Mouse (Mus musculus): ENCODE results near the gene Sipa1l2. TPM values are rescaled to one million over a fixed set of nuclear protein-coding genes. Genes with fewer than 3 reads are reported as not detected.

The Sipa1l2 gene
- polyA plus RNA-seq, 1 experiment = 8.1 TPM

- DNase-seq = no peak
- no peak overlapping the region for H3K27ac ChIP-seq (ENCODE audit: insufficient read depth, low read depth, low read length)
- WGBS = 86% methylated on average over 4 of the region's 4 CpGs
- no peak overlapping the region for H3K4me3 ChIP-seq (ENCODE audit: insufficient read depth, low read depth, low read length)
- no peak for TF ChIP-seq POLR2A (IDR thresholded peaks at IDR 0.05; ENCODE audit: low read depth, low read length)
- no peak for TF ChIP-seq CTCF (conservative IDR thresholded peaks at IDR 0.05; ENCODE audit: insufficient read depth, insufficient read length, low read depth, low read length)
- H3K4me1 ChIP-seq (ENCODE audit: control insufficient read depth, insufficient read depth, low read length) = no peaks in the 10 kb centered on the region
- no peaks in the 10 kb centered on the region for H3K36me3 ChIP-seq (ENCODE audit: control insufficient read depth, insufficient read depth, low read length)
- no peaks in the 10 kb centered on the region for H3K27me3 ChIP-seq (replicated peaks; ENCODE audit: control insufficient read depth, insufficient read depth, low read length)
Observed at GRCm38 (mm10) chr8:125576127-125576526, 6.5 kb upstream of the Sipa1l2 start.

- Histone ChIP-seq H3K4me1 (ENCODE audit: control insufficient read depth, insufficient read depth, low read length) (no peaks in the 10 kb centered on the region), H3K27me3 (replicated peaks; ENCODE audit: control insufficient read depth, insufficient read depth, low read length) (no peaks in the 10 kb centered on the region), H3K4me3 (ENCODE audit: insufficient read depth, low read depth, low read length) (no peak overlapping the region), H3K27ac (ENCODE audit: insufficient read depth, low read depth, low read length) (no peak overlapping the region), H3K36me3 (ENCODE audit: control insufficient read depth, insufficient read depth, low read length) (no peaks in the 10 kb centered on the region)
- 19% methylated on average over 4 of the region's 4 CpGs for WGBS
- TF ChIP-seq CTCF (conservative IDR thresholded peaks at IDR 0.05; ENCODE audit: insufficient read depth, insufficient read length, low read depth, low read length) = peak; percentile 60
- no peak for TF ChIP-seq POLR2A (IDR thresholded peaks at IDR 0.05; ENCODE audit: low read depth, low read length)
- peak; percentile 71 for DNase-seq
Observed at GRCm38 (mm10) chr8:125574280-125574679, 4.7 kb upstream of the Sipa1l2 start.

GRCm38 (mm10) chr8:125572246-125572645 is 2.6 kb upstream of the Sipa1l2 start:
- no peak for TF ChIP-seq CTCF (conservative IDR thresholded peaks at IDR 0.05; ENCODE audit: insufficient read depth, insufficient read length, low read depth, low read length)
- no peak for TF ChIP-seq POLR2A (IDR thresholded peaks at IDR 0.05; ENCODE audit: low read depth, low read length)
- H3K36me3 ChIP-seq (ENCODE audit: control insufficient read depth, insufficient read depth, low read length) = no peaks in the 10 kb centered on the region
- no peak for DNase-seq
- H3K4me3 ChIP-seq (ENCODE audit: insufficient read depth, low read depth, low read length) = no peak overlapping the region
- no peaks in the 10 kb centered on the region for H3K4me1 ChIP-seq (ENCODE audit: control insufficient read depth, insufficient read depth, low read length)
- H3K27ac ChIP-seq (ENCODE audit: insufficient read depth, low read depth, low read length) = no peak overlapping the region
- WGBS = 89% methylated on average over 4 of the region's 4 CpGs
- no peaks in the 10 kb centered on the region for H3K27me3 ChIP-seq (replicated peaks; ENCODE audit: control insufficient read depth, insufficient read depth, low read length)

- DNase-seq = no peak
- Histone ChIP-seq H3K27ac (ENCODE audit: insufficient read depth, low read depth, low read length) (no peak overlapping the region), H3K27me3 (replicated peaks; ENCODE audit: control insufficient read depth, insufficient read depth, low read length) (no peaks in the 10 kb centered on the region), H3K4me3 (ENCODE audit: insufficient read depth, low read depth, low read length) (no peak overlapping the region), H3K4me1 (ENCODE audit: control insufficient read depth, insufficient read depth, low read length) (no peaks in the 10 kb centered on the region), H3K36me3 (ENCODE audit: control insufficient read depth, insufficient read depth, low read length) (no peaks in the 10 kb centered on the region)
- WGBS = 79% methylated on average over 12 of the region's 12 CpGs
- TF ChIP-seq POLR2A (IDR thresholded peaks at IDR 0.05; ENCODE audit: low read depth, low read length) = no peak
- peak; percentile 23; the same call in 1 of the 2 replicates for TF ChIP-seq CTCF (conservative IDR thresholded peaks at IDR 0.05; ENCODE audit: insufficient read depth, insufficient read length, low read depth, low read length)
Observed at GRCm38 (mm10) chr8:125570835-125571465, 1.3 kb upstream of the Sipa1l2 start.

GRCm38 (mm10) chr8:125570389-125570788 is 781 bp upstream of the Sipa1l2 start:
- Histone ChIP-seq H3K36me3 (ENCODE audit: control insufficient read depth, insufficient read depth, low read length) (no peaks in the 10 kb centered on the region), H3K4me1 (ENCODE audit: control insufficient read depth, insufficient read depth, low read length) (no peaks in the 10 kb centered on the region), H3K4me3 (ENCODE audit: insufficient read depth, low read depth, low read length) (peak overlapping the region; percentile 57), H3K27ac (ENCODE audit: insufficient read depth, low read depth, low read length) (no peak overlapping the region), H3K27me3 (replicated peaks; ENCODE audit: control insufficient read depth, insufficient read depth, low read length) (no peaks in the 10 kb centered on the region)
- TF ChIP-seq POLR2A (IDR thresholded peaks at IDR 0.05; ENCODE audit: low read depth, low read length) (no peak), CTCF (conservative IDR thresholded peaks at IDR 0.05; ENCODE audit: insufficient read depth, insufficient read length, low read depth, low read length) (no peak)
- 18% methylated on average over 13 of the region's 13 CpGs for WGBS
- no peak for DNase-seq

- no peak for TF ChIP-seq POLR2A (IDR thresholded peaks at IDR 0.05; ENCODE audit: low read depth, low read length)
- peak; percentile 51 for TF ChIP-seq CTCF (conservative IDR thresholded peaks at IDR 0.05; ENCODE audit: insufficient read depth, insufficient read length, low read depth, low read length)
- no peak overlapping the region; the same call in 1 of the 2 replicates for H3K27ac ChIP-seq (ENCODE audit: insufficient read depth, low read depth, low read length)
- no peaks in the 10 kb centered on the region for H3K36me3 ChIP-seq (ENCODE audit: control insufficient read depth, insufficient read depth, low read length)
- WGBS = under 1% methylated on average over 39 of the region's 39 CpGs
- H3K4me3 ChIP-seq (ENCODE audit: insufficient read depth, low read depth, low read length) = peak overlapping the region; percentile 58
- DNase-seq = peak; percentile 86
- H3K27me3 ChIP-seq (replicated peaks; ENCODE audit: control insufficient read depth, insufficient read depth, low read length) = no peaks in the 10 kb centered on the region
- no peaks in the 10 kb centered on the region for H3K4me1 ChIP-seq (ENCODE audit: control insufficient read depth, insufficient read depth, low read length)
Observed at GRCm38 (mm10) chr8:125568851-125569532, 616 bp downstream of the Sipa1l2 start.

GRCm38 (mm10) chr8:125568421-125568850 is 1.2 kb downstream of the Sipa1l2 start:
- TF ChIP-seq POLR2A (IDR thresholded peaks at IDR 0.05; ENCODE audit: low read depth, low read length) (no peak), CTCF (conservative IDR thresholded peaks at IDR 0.05; ENCODE audit: insufficient read depth, insufficient read length, low read depth, low read length) (no peak)
- Histone ChIP-seq H3K27ac (ENCODE audit: insufficient read depth, low read depth, low read length) (no peak overlapping the region), H3K36me3 (ENCODE audit: control insufficient read depth, insufficient read depth, low read length) (no peaks in the 10 kb centered on the region), H3K27me3 (replicated peaks; ENCODE audit: control insufficient read depth, insufficient read depth, low read length) (no peaks in the 10 kb centered on the region), H3K4me3 (ENCODE audit: insufficient read depth, low read depth, low read length) (peak overlapping the region; percentile 43), H3K4me1 (ENCODE audit: control insufficient read depth, insufficient read depth, low read length) (no peaks in the 10 kb centered on the region)
- DNase-seq = peak; percentile 34
- WGBS = 4% methylated on average over 14 of the region's 14 CpGs
